Mouse (Mus musculus) lung, embryonic 14.5 days (tissue): ENCODE measurements around the gene Trp53i13. TPM values are rescaled to one million over a fixed set of nuclear protein-coding genes. Genes with fewer than 3 reads are reported as not detected.

Experiments used
- ATAC-seq: fragments of 200-750 bp; cut with Nextera tagmentation; 2 replicates; pipeline ENCODE4 v1.8.0; 2017; ENCODE audit warnings: mild to moderate bottlenecking, moderate TSS enrichment, moderate library complexity; ENCODE audit not compliant: insufficient read depth
- DNase-seq: peaks from one replicate; pipeline ENCODE4 v3.0.0-alpha.2; 2015
- H3K27ac ChIP-seq: fragments of 300-500 bp; sonication (generic); 2 replicates; pipeline ENCODE4 v1.5.1; 2014; ENCODE audit warnings: low read depth, mild to moderate bottlenecking, moderate library complexity
- H3K27me3 ChIP-seq: fragments of 300-500 bp; sonication (generic); 2 replicates; pipeline ENCODE4 v1.6.1; 2014; ENCODE audit warnings: low read length, control low read depth; ENCODE audit not compliant: insufficient read depth
- H3K36me3 ChIP-seq: fragments of 300-500 bp; sonication (generic); 2 replicates; pipeline ENCODE4 v1.6.1; 2014; ENCODE audit warnings: control low read depth; ENCODE audit not compliant: insufficient read depth
- H3K4me1 ChIP-seq: fragments of 300-500 bp; sonication (generic); 2 replicates; pipeline ENCODE4 v1.6.1; 2014; ENCODE audit warnings: antibody characterized with exemption, control low read depth; ENCODE audit not compliant: insufficient read depth
- H3K4me2 ChIP-seq: fragments of 300-500 bp; sonication (generic); 2 replicates; pipeline ENCODE4 v1.6.1; 2014; ENCODE audit warnings: mild to moderate bottlenecking
- H3K4me3 ChIP-seq: fragments of 300-500 bp; sonication (generic); 2 replicates; pipeline ENCODE4 v1.5.1; 2014; ENCODE audit warnings: low read depth, low read length
- H3K9ac ChIP-seq: fragments of 300-500 bp; sonication (generic); 2 replicates; pipeline ENCODE4 v1.6.1; 2014
- H3K9me3 ChIP-seq: fragments of 300-500 bp; sonication (generic); 2 replicates; pipeline ENCODE4 v1.6.1; 2016; ENCODE audit warnings: low read depth, low read length, control low read depth
- CTCF ChIP-seq: IDR thresholded peaks from 2 replicates; pipeline ENCODE4 v1.5.1; 2016; ENCODE audit warnings: antibody characterized with exemption, low read depth
- WGBS: fragments of 180-500 bp; shearing (Covaris S2); extraction: QIAGEN DNeasy Blood & Tissue Kit; methylation state at CpG from one replicate; pipeline ENCODE4 v1.1.7; 2014; 5-methylcytosine and 5-hydroxymethylcytosine counted together
- polyA plus RNA-seq: library from polyadenylated mRNA; unstranded; fragments of >200 nt; fragmentation: Nextera tagmentation; extraction: Ambion mirVana; gene quantifications from 2 replicates; pipeline ENCODE4 v1.2.1, GENCODE M21; 2014

The Trp53i13 gene
- polyA plus RNA-seq, 1 experiment from 2014 or later: 40.3 TPM

GRCm38 (mm10) chr11:77468397-77468796 lies 47.4 kb downstream of the Trp53i13 start:
- 77% methylated on average over 9 of the region's 9 CpGs for WGBS

GRCm38 (mm10) chr11:77467784-77468183 lies 48.0 kb downstream of the Trp53i13 start:
- Histone ChIP-seq H3K27ac (no peak overlapping the region), H3K9ac (no peak overlapping the region), H3K4me3 (no peak overlapping the region), H3K4me1 (peaks cover 4% of the 10 kb centered on the region; the same call in 1 of the 2 replicates), H3K4me2 (peak overlapping the region; percentile 32; the same call in 1 of the 2 replicates), H3K36me3 (peaks cover 24% of the 10 kb centered on the region), H3K9me3 (no peaks in the 10 kb centered on the region), H3K27me3 (peaks cover 51% of the 10 kb centered on the region)
- peak; percentile 89 for TF ChIP-seq CTCF
- no peak for ATAC-seq
- WGBS: 10% methylated on average over 20 of the region's 20 CpGs
- peak; percentile 82 for DNase-seq

More at GRCm38 (mm10) chr11:77468397-77468796, 47.4 kb downstream of the Trp53i13 start:
- TF ChIP-seq CTCF: no peak
- Histone ChIP-seq H3K27me3 (peaks cover 45% of the 10 kb centered on the region), H3K27ac (no peak overlapping the region), H3K4me1 (peaks cover 4% of the 10 kb centered on the region; the same call in 1 of the 2 replicates), H3K9me3 (no peaks in the 10 kb centered on the region), H3K36me3 (peaks cover 28% of the 10 kb centered on the region), H3K9ac (no peak overlapping the region), H3K4me2 (no peak overlapping the region), H3K4me3 (no peak overlapping the region)
- no peak for ATAC-seq
- DNase-seq: no peak

GRCm38 (mm10) chr11:77467157-77467556 lies 48.6 kb downstream of the Trp53i13 start:
- DNase-seq (peak; percentile 77), ATAC-seq (peak; percentile 19; the same call in 1 of the 2 replicates)
- Histone ChIP-seq H3K36me3 (peaks cover 18% of the 10 kb centered on the region), H3K9me3 (no peaks in the 10 kb centered on the region), H3K4me3 (no peak overlapping the region), H3K9ac (no peak overlapping the region), H3K4me2 (peak overlapping the region; percentile 32), H3K27me3 (peaks cover 57% of the 10 kb centered on the region), H3K27ac (no peak overlapping the region), H3K4me1 (peaks cover 4% of the 10 kb centered on the region; the same call in 1 of the 2 replicates)
- peak; percentile 63 for TF ChIP-seq CTCF
- 3% methylated on average over 25 of the region's 25 CpGs for WGBS

GRCm38 (mm10) chr11:77466544-77466943 lies 49.2 kb downstream of the Trp53i13 start:
- Histone ChIP-seq H3K4me3 (no peak overlapping the region), H3K4me2 (no peak overlapping the region; the same call in 1 of the 2 replicates), H3K36me3 (peaks cover 11% of the 10 kb centered on the region; the same call in 1 of the 2 replicates), H3K9ac (no peak overlapping the region), H3K27me3 (peaks cover 63% of the 10 kb centered on the region), H3K9me3 (no peaks in the 10 kb centered on the region), H3K4me1 (peaks cover 4% of the 10 kb centered on the region; the same call in 1 of the 2 replicates), H3K27ac (no peak overlapping the region)
- ATAC-seq (no peak), DNase-seq (no peak)
- 25% methylated on average over 9 of the region's 9 CpGs for WGBS
- no peak for TF ChIP-seq CTCF

GRCm38 (mm10) chr11:77465111-77465510 lies 50.7 kb downstream of the Trp53i13 start:
- Histone ChIP-seq H3K9me3 (no peaks in the 10 kb centered on the region), H3K4me1 (peaks cover 4% of the 10 kb centered on the region; the same call in 1 of the 2 replicates), H3K4me3 (no peak overlapping the region), H3K27ac (no peak overlapping the region), H3K27me3 (peaks cover 71% of the 10 kb centered on the region), H3K4me2 (no peak overlapping the region), H3K36me3 (no peaks in the 10 kb centered on the region), H3K9ac (no peak overlapping the region)
- no peak for TF ChIP-seq CTCF
- no peak for DNase-seq
- ATAC-seq: no peak
- WGBS: 74% methylated on average over 3 of the region's 3 CpGs

- H3K9ac ChIP-seq: no peak overlapping the region
- no peak for ATAC-seq
These were observed 51.1 kb downstream of the Trp53i13 start for GRCm38 (mm10) chr11:77464684-77465083.

GRCm38 (mm10) chr11:77463786-77464185 lies 52.0 kb downstream of the Trp53i13 start:
- H3K4me1 ChIP-seq: peaks cover 4% of the 10 kb centered on the region; the same call in 1 of the 2 replicates
- peaks cover 71% of the 10 kb centered on the region for H3K27me3 ChIP-seq
- H3K4me3 ChIP-seq: no peak overlapping the region
- H3K36me3 ChIP-seq: no peaks in the 10 kb centered on the region
- no peak overlapping the region for H3K4me2 ChIP-seq
- no peaks in the 10 kb centered on the region for H3K9me3 ChIP-seq
- H3K9ac ChIP-seq: no peak overlapping the region
- H3K27ac ChIP-seq: no peak overlapping the region
- 64% methylated on average over 10 of the region's 10 CpGs for WGBS
- DNase-seq (no peak), ATAC-seq (no peak)
- no peak for TF ChIP-seq CTCF

More at GRCm38 (mm10) chr11:77464684-77465083, 51.1 kb downstream of the Trp53i13 start:
- Histone ChIP-seq H3K4me3 (no peak overlapping the region), H3K27me3 (peaks cover 71% of the 10 kb centered on the region), H3K27ac (no peak overlapping the region), H3K4me1 (peaks cover 4% of the 10 kb centered on the region; the same call in 1 of the 2 replicates), H3K9me3 (no peaks in the 10 kb centered on the region), H3K36me3 (no peaks in the 10 kb centered on the region), H3K4me2 (no peak overlapping the region)
- no peak for TF ChIP-seq CTCF
- 42% methylated on average over 4 of the region's 4 CpGs for WGBS
- peak; percentile 47 for DNase-seq
